Mouse (Mus musculus) MEL (cell line): Measurements from ENCODE around the gene Agr2. TPM values are rescaled to one million over a fixed set of nuclear protein-coding genes. Genes with fewer than 3 reads are reported as not detected.

Experiments
- DNase-seq: peaks from one replicate; pipeline ENCODE4 v3.0.0; 2011; ENCODE audit warnings: low read depth, low spot score
- H3K27ac ChIP-seq: 2 replicates; pipeline ENCODE4 v1.5.1; 2012; ENCODE audit warnings: low read depth, mild to moderate bottlenecking, control low read depth, low read length, moderate library complexity; ENCODE audit not compliant: control insufficient read depth
- H3K27me3 ChIP-seq, 2 experiments: fragments of 150-350 bp in 1 of 2; sonication (generic) in 1 of 2; 2 replicates each; pipeline ENCODE4 v1.6.1; 2012; ENCODE audit warnings: low read length in 2 of 2, mild to moderate bottlenecking in 2 of 2, improper control_type of control experiment in 1 of 2, moderate library complexity in 1 of 2; ENCODE audit not compliant: insufficient read depth in 2 of 2, control insufficient read depth in 1 of 2
- H3K36me3 ChIP-seq, 2 experiments: 2 replicates each; pipeline ENCODE4 v1.6.1; 2012 to 2014; ENCODE audit warnings: low read length in 2 of 2, improper control_type of control experiment in 1 of 2, inconsistent platforms in 1 of 2, mild to moderate bottlenecking in 1 of 2; ENCODE audit not compliant: insufficient read depth in 2 of 2, control insufficient read depth in 1 of 2
- H3K4me1 ChIP-seq, 2 experiments: fragments of 150-350 bp in 1 of 2; sonication (generic) in 1 of 2; 2 replicates each; pipeline ENCODE4 v1.6.1; 2012; ENCODE audit warnings: low read length in 2 of 2, improper control_type of control experiment in 1 of 2, mild to moderate bottlenecking in 1 of 2; ENCODE audit not compliant: insufficient read depth in 2 of 2, control insufficient read depth in 1 of 2
- H3K4me3 ChIP-seq, 2 experiments: fragments of 150-350 bp in 1 of 2; sonication (generic) in 1 of 2; 2 replicates each; pipeline ENCODE4 v1.5.1; 2012; ENCODE audit warnings: low read depth in 2 of 2, low read length in 2 of 2, mild to moderate bottlenecking in 2 of 2, moderate library complexity in 2 of 2, control low read depth in 1 of 2, improper control_type of control experiment in 1 of 2; ENCODE audit not compliant: control insufficient read depth in 1 of 2, insufficient read depth in 1 of 2
- H3K79me2 ChIP-seq: 2 replicates; pipeline ENCODE4 v1.6.1; 2012; ENCODE audit warnings: mild to moderate bottlenecking, low read length, moderate library complexity; ENCODE audit not compliant: control insufficient read depth, poor library complexity, insufficient read depth
- H3K9ac ChIP-seq: 2 replicates; pipeline ENCODE4 v1.6.1; 2012; ENCODE audit warnings: low read depth, mild to moderate bottlenecking, control low read depth, low read length, moderate library complexity; ENCODE audit not compliant: control insufficient read depth, poor library complexity, severe bottlenecking
- H3K9me3 ChIP-seq: fragments of 150-350 bp; sonication (generic); replicated peaks from 2 replicates; pipeline ENCODE4 v1.6.1; 2012; ENCODE audit warnings: mild to moderate bottlenecking, low read length, improper control_type of control experiment, moderate library complexity; ENCODE audit not compliant: insufficient read depth
- BHLHE40 ChIP-seq: IDR thresholded peaks from 2 replicates; pipeline ENCODE4 v1.6.1; 2012; ENCODE audit warnings: low read depth, mild to moderate bottlenecking, inconsistent platforms, low read length, improper control_type of control experiment, borderline replicate concordance
- CHD1 ChIP-seq: IDR thresholded peaks from 2 replicates; pipeline ENCODE4 v1.6.1; 2012; ENCODE audit warnings: low read depth, mild to moderate bottlenecking, inconsistent platforms, low read length, improper control_type of control experiment
- CHD2 ChIP-seq: IDR thresholded peaks from 2 replicates; pipeline ENCODE4 v1.6.1; 2011; ENCODE audit warnings: low read length, improper control_type of control experiment
- CTCF ChIP-seq, 3 experiments: IDR thresholded peaks in 2 of 3; conservative IDR thresholded peaks in 1 of 3; 2 replicates each; pipeline ENCODE4 v1.5.1; 2011 to 2012; ENCODE audit warnings: low read length in 3 of 3, low read depth in 2 of 3, mild to moderate bottlenecking in 2 of 3, improper control_type of control experiment in 1 of 3, inconsistent platforms in 1 of 3, mixed read lengths in 1 of 3, moderate library complexity in 1 of 3; ENCODE audit not compliant: control insufficient read depth in 1 of 3, insufficient read depth in 1 of 3, poor library complexity in 1 of 3, severe bottlenecking in 1 of 3
- ELF1 ChIP-seq: IDR thresholded peaks from 2 replicates; pipeline ENCODE4 v1.6.1; 2014; ENCODE audit warnings: low read depth, mild to moderate bottlenecking, inconsistent platforms, low read length, improper control_type of control experiment, moderate library complexity
- EP300 ChIP-seq, 2 experiments: IDR thresholded peaks; 2 replicates each; pipeline ENCODE4 v1.6.1; 2011; ENCODE audit warnings: improper control_type of control experiment in 2 of 2, low read length in 2 of 2, low read depth in 1 of 2, mild to moderate bottlenecking in 1 of 2
- GATA1 ChIP-seq: IDR thresholded peaks from 2 replicates; pipeline ENCODE4 v1.6.1; 2011; ENCODE audit warnings: low read depth, low read length, improper control_type of control experiment
- HCFC1 ChIP-seq: IDR thresholded peaks from 2 replicates; pipeline ENCODE4 v1.6.1; 2012; ENCODE audit warnings: low read depth, mild to moderate bottlenecking, inconsistent platforms, low read length, improper control_type of control experiment, moderate library complexity
- JUND ChIP-seq: IDR thresholded peaks from 2 replicates; pipeline ENCODE4 v1.6.1; 2011; ENCODE audit warnings: low read depth, mild to moderate bottlenecking, improper control_type of control experiment, low read length
- MAFK ChIP-seq: IDR thresholded peaks from 2 replicates; pipeline ENCODE4 v1.6.1; 2011; ENCODE audit warnings: low read depth, mild to moderate bottlenecking, low read length, improper control_type of control experiment, borderline replicate concordance
- MEF2A ChIP-seq: IDR thresholded peaks from 2 replicates; pipeline ENCODE4 v1.6.1; 2014; ENCODE audit warnings: low read depth, mild to moderate bottlenecking, inconsistent platforms, low read length, improper control_type of control experiment; ENCODE audit not compliant: poor library complexity, insufficient replicate concordance, severe bottlenecking; ENCODE audit errors: extremely low read depth
- MYB ChIP-seq: IDR thresholded peaks from 2 replicates; pipeline ENCODE4 v1.6.1; 2011; ENCODE audit warnings: mild to moderate bottlenecking, low read depth, low read length, improper control_type of control experiment
- MYC ChIP-seq: IDR thresholded peaks from 2 replicates; pipeline ENCODE4 v1.6.1; 2011; ENCODE audit warnings: low read depth, mild to moderate bottlenecking, low read length, improper control_type of control experiment, moderate library complexity
- RCOR1 ChIP-seq: IDR thresholded peaks from 2 replicates; pipeline ENCODE4 v1.6.1; 2012; ENCODE audit warnings: low read depth, mild to moderate bottlenecking, inconsistent platforms, low read length, improper control_type of control experiment
- TAL1 ChIP-seq: IDR thresholded peaks from 2 replicates; pipeline ENCODE4 v1.6.1; 2012; ENCODE audit warnings: mild to moderate bottlenecking, inconsistent platforms, low read length, moderate library complexity, mixed read lengths
- TCF12 ChIP-seq: IDR thresholded peaks from 2 replicates; pipeline ENCODE4 v1.6.1; 2014; ENCODE audit warnings: low read depth, mild to moderate bottlenecking, inconsistent platforms, low read length, improper control_type of control experiment, moderate library complexity
- ZKSCAN1 ChIP-seq: IDR thresholded peaks from 2 replicates; pipeline ENCODE4 v1.6.1; 2012; ENCODE audit warnings: low read depth, mild to moderate bottlenecking, inconsistent platforms, low read length, improper control_type of control experiment, moderate library complexity
- ZNF384 ChIP-seq: IDR thresholded peaks from 2 replicates; pipeline ENCODE4 v1.6.1; 2012; ENCODE audit warnings: low read depth, mild to moderate bottlenecking, inconsistent platforms, low read length, improper control_type of control experiment
- polyA plus RNA-seq, 2 experiments: library from polyadenylated mRNA; stranded (reverse) in 1 of 2; unstranded in 1 of 2; fragments of >175 nt in 1 of 2; fragments of >200 nt in 1 of 2; gene quantifications; 2 replicates each; pipeline versions ENCODE4 v1.2.1 to v1.2.4; 2012; ENCODE audit warnings: low replicate concordance in 2 of 2, low read depth in 1 of 2; ENCODE audit not compliant: insufficient read length in 2 of 2, insufficient read depth in 1 of 2, missing spikeins in 1 of 2
- total RNA-seq: library from RNA; depleted of rRNA; stranded (reverse); fragments of 300-350 nt; gene quantifications from 2 replicates; pipeline ENCODE4 v1.2.3, GENCODE M21; 2012

The Agr2 gene
- total and polyA plus RNA-seq, 3 experiments = not detected

DNA sequence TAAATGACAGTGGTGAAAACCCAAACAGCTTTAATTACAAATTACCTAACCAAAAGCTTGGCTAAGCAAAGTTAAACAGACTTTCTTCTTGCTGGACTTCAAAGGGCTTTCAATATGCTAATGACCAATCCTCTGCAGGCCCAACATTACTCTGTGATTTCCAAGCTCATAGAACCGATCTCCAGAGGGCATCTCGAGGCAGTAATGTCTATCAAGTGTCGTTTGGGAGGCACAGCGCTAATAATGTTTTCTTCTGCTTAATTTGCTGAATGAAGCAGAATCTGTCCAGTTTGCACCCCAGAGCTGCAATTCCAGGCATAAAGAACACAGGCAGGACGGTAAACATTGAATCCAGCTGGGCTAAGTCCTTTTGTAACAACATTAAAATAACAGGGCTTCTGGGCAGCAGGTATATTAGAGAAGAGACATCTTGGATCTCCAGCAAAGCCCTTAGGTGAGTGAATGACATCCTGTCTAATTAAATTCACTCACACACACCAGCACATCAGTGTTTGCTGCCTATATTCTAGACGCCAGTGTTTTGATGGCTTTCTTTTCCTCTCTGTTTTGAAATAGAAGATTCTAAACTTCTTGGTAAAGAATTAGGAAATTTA, 15.0 kb upstream of the Agr2 start:
- no peak overlapping the region for H3K4me3 ChIP-seq
- H3K27ac ChIP-seq = no peak overlapping the region
- no peaks in the 10 kb centered on the region for H3K27me3 ChIP-seq
- H3K4me1 ChIP-seq = peaks cover 4 to 22% of the 10 kb centered on the region in 2 experiments
- no peaks in the 10 kb centered on the region for H3K79me2 ChIP-seq
- no peak for DNase-seq
- no peak overlapping the region for H3K9ac ChIP-seq
- H3K9me3 ChIP-seq = no peaks in the 10 kb centered on the region
- TF ChIP-seq CHD2 (no peak), TAL1 (no peak), CTCF (IDR thresholded peaks at IDR 0.05 in 2 of 3, conservative IDR thresholded peaks at IDR 0.05 in 1 of 3; ENCODE audit: control insufficient read depth in 1 of 3, insufficient read depth in 1 of 3, low read depth in 2 of 3, low read length in 3 of 3, poor library complexity in 1 of 3, severe bottlenecking in 1 of 3) (no peak), MYB (no peak), TCF12 (no peak), MAFK (no peak), CHD1 (no peak)
- TF ChIP-seq, all 39 proteins: peak for 0
- peaks cover 0 to 26% of the 10 kb centered on the region in 2 experiments; a peak in 2 of 4 replicates for H3K36me3 ChIP-seq

- TF ChIP-seq GATA1 = no peak
- TF ChIP-seq ZNF384 = no peak
- H3K9me3 ChIP-seq = no peaks in the 10 kb centered on the region
Measured at GRCm38 (mm10) chr12:35979625-35980024, 13.1 kb upstream of the Agr2 start.

DNA sequence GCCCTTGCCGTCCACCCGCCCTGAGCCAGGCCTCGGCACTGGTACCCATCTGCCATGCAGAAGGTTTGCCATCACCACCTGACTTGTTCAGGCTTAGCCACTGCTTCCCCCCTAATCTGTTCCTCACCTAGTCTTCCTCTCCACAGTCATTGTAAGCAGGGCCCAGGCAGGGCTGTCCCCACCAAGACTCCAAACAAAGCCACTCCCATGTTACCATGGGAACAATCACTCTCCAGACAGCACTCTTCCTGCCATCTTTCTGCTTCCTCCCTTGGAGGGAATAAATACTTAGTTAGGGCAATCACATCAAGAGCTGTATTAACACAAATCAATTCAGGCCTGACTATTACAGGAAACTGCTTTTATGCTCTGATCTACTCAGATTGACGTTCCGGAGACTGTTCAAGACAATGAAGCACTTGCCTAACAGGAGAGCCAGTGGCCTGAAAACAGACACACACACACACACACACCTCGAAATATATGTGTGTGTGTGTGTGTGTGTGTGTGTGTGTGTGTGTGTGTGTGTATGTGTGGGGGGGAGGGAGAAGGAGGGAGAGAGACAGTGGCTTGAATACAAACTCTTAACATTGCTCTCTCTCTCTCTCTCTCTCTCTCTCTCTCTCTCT, 10.9 kb upstream of the Agr2 start:
- H3K9me3 ChIP-seq = no peaks in the 10 kb centered on the region
- TF ChIP-seq EP300 (IDR thresholded peaks at IDR 0.05; ENCODE audit: low read depth in 1 of 2, low read length in 2 of 2) (peak in 1 of 2 experiments; percentile 46; a peak in 1 of 4 replicates), MYC (no peak), MEF2A (no peak), GATA1 (peak; percentile 89), HCFC1 (no peak), TCF12 (no peak; the same call in 1 of the 2 replicates), JUND (no peak), RCOR1 (peak; percentile 77), ELF1 (0 out of 2 replicates have a peak, but pooled peaks have one; percentile 40), ZKSCAN1 (no peak), TAL1 (peak; percentile 64), BHLHE40 (no peak)
- no peaks in the 10 kb centered on the region for H3K79me2 ChIP-seq
- no peak overlapping the region for H3K9ac ChIP-seq
- peaks cover 0 to 16% of the 10 kb centered on the region in 2 experiments; a peak in 2 of 4 replicates for H3K36me3 ChIP-seq
- 0 out of 4 replicates have a peak, but pooled peaks cover 0 to 2% of the 10 kb centered on the region in 2 experiments for H3K27me3 ChIP-seq
- DNase-seq = peak; percentile 93
- no peak overlapping the region for H3K27ac ChIP-seq
- no peak overlapping the region; a peak in 1 of 4 replicates for H3K4me3 ChIP-seq
- H3K4me1 ChIP-seq = peaks cover 0 to 14% of the 10 kb centered on the region in 2 experiments; a peak in 2 of 4 replicates

More at GRCm38 (mm10) chr12:35979625-35980024, 13.1 kb upstream of the Agr2 start:
- DNase-seq = no peak
- Histone ChIP-seq H3K9ac (no peak overlapping the region), H3K4me3 (no peak overlapping the region), H3K79me2 (no peaks in the 10 kb centered on the region), H3K36me3 (peaks cover 0 to 26% of the 10 kb centered on the region in 2 experiments; a peak in 2 of 4 replicates), H3K27ac (no peak overlapping the region), H3K4me1 (peaks cover 4 to 22% of the 10 kb centered on the region in 2 experiments), H3K27me3 (no peaks in the 10 kb centered on the region)
